Mouse (Mus musculus) c-Kit-positive CD71-negative TER-119-negative erythroid progenitor cells, embryonic 14.5 days (primary cell): ENCODE data around the gene Tmppe.

Experiments used
- DNase-seq: peaks from one replicate; pipeline ENCODE4 v3.0.0-alpha.2; 2013; ENCODE audit warnings: low read depth

The Tmppe gene

DNA sequence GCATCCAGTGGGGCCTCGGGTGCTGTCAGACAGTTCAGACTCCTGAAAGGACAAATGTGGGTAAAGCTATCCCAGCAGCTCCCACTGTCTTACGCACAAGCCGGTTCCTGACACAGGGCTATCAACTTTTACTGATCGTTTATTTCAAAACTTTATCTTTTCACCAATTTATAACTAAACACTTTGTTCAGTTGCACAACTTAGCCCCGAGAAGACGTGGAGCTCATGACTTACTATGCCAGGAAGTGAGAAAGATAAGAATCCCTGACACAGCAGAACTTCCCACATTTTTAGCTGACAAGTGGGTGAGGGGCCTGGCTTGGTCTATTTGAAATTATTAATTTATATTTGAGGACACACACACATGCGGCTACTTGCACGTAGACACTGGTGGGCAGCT, 6.2 kb upstream of the Tmppe start:
- DNase-seq: no peak

DNA sequence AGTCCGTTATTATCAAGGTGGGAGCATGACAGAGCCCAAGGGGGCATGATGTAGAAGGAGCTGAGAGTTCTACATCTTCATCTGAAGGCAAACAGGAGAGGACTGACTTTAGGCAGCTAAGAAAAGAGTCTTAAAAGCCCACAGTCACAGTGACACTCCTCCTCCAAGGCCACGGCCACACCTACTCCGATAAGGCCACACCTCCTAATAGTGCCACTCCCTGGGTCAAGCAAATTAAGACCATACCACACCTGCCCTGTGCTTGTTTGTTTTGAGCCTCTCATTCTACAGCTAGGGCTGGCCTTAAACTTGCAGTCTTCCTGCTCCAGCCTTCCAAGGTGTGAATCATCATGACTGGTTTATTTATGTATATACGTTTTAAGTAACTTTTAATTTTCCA, 5.6 kb upstream of the Tmppe start:
- no peak for DNase-seq

DNA sequence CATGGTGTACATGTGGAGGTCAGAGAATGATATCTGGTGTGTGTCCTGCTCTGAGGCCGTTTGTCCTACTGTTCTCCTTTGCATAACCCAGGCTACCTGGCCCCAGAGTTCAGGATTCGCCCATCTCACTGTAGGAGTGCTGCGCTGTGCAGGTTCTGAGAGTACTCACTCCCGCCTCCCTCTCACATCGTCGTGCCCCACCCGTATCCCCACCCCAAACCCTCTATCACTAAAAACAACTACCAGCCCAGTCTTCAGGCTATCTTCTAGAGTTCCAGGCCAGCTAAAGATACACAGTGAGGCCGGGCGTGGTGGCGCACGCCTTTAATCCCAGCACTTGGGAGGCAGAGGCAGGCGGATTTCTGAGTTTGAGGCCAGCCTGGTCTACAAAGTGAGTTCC, 1.2 kb upstream of the Tmppe start:
- DNase-seq: no peak

DNA sequence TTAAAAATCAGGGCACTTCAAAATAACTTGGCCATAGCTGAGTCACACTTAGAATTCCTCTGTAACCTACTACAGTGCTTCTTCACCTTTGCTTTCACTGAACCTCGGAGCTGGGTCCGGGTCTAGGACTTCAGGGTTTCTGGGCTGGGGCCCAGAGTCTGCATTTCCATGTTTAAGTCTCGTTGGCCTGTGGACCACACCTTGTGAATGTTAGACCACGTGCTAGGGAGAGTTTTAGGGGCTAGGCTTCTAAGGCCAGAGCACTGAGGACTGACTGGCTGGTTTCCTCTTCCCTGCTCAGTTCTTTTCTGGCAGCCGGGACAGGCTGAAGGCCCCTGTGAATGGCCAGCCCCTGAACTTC, 337 bp upstream of the Tmppe start:
- no peak for DNase-seq

DNA sequence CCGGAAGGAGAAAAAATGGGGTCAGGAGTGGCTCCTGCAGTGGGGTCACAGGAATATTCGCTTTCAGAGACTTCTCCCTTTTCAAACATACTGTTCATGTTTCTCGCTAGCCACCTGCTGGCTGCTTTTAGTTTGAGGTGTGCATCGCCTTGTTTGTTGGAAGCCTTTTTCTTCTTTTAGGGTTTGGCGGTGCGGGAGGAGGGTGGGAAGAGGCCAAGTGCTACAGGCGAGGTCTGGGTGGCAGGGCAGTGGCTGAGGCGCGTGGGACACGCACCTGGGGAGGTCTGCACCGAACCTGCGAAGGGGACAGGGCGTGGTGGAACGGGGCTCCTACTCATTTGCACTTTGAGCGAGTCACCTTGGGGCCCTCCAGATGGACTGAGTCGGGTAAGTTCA, 778 bp downstream of the Tmppe start:
- DNase-seq: peak; percentile 63

DNA sequence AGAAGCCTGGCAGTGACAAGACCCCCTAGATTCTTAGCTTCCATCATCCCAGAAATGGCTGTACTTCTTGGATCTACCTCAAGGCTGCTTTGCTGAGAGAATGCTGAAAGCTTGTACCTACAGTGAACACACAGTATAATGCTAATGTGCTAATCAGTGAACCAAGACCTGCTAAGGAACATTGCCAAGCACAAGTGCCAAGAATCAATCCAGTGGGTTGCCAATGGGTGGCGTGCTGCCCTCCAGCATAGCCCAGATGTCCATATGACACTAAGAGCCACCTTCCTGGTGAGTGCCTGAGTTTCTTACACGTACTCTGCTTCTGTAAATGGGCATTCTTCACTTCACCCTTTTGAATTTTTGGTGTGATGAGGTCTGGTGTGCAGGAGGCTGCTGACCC, 6.8 kb downstream of the Tmppe start:
- no peak for DNase-seq

DNA sequence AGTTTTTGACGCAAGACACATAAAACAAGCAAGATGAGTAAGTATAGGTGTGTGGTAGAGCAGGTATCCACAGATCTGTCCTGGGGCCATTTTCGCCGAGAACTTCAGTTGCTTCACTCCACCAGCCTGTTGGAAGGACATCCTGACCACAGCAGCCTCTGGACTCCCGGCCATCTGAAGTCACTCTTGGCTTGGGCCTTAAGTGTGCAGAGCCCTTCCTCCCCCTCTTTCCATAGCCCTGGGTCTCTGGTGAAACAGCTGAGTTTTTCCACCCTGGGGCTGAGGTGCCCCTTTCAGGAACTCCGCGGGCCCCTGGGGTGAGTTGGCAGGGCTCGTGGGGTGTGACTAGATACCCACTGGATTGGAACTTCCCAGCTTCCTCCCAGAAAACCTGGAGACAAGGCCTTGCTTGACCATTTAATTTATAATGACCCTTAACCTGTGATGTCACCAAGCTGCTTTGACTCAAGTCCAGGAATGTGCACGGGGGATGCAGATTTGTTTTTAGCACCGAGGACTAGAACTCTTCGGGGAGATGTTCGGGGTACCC, 9.5 kb downstream of the Tmppe start:
- DNase-seq: no peak

DNA sequence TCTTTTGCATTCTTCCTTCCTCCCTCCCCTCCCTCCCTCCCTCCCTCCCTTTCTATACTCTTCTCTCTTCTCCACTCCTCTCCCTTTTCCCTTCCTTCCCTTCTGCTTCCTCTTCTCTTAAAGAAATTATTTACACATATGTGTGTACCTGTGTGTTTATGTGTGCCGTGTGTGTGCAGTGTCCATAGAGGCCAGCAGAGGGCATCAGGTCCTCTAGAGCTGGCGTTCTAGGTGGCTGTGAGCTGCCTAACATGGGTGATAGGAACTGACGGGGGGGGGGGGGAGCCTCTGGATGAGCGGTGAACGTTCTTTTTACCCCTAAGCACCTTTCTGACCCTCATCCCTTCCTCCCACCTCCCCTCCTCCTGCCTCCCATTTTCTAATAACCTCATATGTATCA, 10.4 kb downstream of the Tmppe start:
- no peak for DNase-seq

DNA sequence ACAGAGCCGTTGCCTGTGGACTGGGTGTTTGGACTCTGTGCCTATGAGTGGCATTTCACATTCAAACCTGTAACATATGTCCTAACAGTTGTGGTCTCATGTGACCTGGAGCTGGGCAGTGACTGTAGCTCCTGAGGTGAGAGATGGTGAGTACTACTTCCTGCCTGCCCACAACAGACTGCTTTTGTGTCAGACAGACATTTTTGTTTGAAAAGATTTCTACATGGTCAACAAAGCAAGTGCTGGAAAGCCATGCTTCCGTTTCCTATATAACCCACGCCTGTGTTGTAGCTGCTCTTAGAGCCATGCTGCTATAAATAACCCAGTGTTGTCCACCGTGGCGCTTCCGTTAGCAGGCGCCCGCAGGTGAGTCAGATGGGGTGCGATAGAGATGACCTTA, 11.5 kb downstream of the Tmppe start:
- no peak for DNase-seq

DNA sequence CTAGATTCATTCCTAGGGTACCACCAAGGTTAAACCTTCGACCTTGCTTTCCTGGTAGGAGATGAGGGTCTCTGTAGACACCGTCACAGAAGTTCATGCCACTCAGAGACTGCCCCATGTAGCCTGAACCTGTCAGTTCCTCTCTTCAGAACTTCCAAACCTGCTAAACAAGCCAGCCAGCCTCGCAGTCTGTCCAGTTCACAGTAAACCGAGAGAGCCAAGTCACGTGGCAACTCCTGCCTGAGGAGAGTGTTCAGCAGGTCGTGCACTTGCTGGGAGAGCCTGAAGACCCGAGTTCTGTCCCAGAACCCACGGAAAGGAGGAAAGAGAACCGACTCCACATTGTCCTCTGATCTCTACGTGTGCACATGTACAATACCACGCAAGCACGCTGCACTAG, 13.0 kb downstream of the Tmppe start:
- DNase-seq: no peak

DNA sequence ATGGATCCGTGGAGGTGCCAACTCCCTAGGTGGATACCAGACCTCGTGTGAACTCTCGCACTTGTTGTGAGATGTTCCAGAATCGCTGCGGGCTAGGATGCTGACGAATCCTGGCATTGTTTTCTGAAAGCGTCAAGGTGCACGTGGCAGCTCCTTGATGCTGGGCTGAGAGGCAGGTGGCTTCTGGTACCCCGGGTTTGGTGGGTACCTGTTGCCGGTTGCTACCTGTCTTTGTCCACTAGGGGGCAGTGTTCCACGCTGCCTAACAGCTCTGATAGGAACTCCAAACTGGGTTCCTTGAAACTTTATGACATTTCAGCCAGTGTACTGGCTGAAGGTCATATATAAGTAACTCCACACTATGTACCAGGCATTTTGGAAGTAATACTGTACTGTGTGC, 14.8 kb downstream of the Tmppe start:
- peak; percentile 44 for DNase-seq

DNA sequence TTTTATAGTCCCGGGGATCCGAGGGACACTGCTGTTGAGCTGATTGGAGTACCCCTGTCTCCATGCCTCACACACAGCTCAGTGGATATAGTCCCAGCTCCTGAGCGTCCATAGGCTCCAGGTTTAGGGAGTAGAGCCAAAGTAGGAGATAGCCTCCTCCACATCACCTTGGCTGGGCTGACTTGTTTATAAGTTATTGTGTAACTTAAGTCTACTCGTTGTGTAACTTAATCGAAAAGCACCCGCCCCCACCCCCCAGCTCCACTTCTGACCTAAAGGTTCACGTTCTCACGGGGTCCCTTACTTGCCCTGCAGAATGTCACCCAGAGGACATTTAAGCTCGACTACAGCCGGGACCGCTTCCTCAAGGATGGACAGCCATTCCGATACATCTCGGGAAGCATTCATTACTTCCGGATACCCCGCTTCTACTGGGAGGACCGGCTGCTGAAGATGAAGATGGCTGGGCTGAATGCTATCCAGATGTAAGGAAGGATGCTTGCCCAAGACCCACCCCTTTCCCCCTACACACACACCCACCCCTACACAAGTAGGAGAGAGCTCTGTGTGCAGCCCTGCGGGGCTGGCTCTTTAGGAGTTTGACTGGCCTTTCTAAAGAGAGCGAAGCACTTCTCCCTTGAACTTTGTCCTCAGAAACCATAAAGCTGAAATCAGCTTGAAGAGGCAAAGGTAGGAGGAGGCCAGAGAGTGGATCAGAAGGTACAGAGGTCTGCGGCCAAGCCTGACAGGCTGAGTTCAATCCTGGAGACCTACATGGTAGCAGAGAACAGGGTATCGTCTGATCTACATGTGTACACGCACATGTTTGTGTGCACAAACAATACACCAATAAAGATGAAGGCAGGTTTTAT, 16.0 kb downstream of the Tmppe start:
- DNase-seq: no peak

DNA sequence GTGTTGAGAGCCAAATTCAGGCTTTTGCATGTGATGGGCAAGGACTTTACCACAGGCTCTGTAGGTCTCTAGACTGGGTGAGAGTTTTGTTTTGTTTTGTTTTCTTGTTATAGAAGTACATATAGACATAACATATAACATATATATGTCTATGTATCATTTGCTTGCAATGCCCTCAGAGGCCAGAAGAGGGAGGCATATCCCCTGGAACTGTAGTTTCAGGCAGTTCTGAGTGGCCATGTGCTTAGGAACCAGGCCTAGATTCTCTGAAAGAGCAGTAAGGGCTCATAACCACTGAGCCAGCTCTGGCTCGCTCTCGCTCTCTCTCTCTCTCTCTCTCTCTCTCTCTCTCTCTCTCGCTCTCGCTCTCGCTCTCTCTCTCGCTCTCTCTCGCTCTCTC, 17.3 kb downstream of the Tmppe start:
- peak; percentile 47 for DNase-seq

DNA sequence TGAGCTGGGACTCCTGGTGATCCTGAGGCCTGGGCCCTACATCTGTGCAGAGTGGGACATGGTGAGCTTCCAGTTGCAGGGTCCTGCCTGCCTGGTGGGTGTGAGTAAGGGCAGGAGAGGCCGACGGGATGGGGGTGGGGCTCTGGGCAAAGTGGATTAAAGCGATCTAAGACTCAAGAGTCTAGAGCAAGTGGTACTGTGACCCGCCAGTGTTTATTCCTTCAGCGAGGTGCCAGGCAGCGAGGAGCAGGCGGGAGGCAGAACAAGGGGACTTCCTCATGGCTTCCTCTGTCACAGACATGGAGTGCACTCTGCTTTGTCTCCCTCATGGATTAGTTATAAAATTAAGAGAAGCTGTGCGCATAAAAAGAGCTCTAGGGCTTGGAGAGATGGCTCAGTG, 19.5 kb downstream of the Tmppe start:
- DNase-seq: no peak

DNA sequence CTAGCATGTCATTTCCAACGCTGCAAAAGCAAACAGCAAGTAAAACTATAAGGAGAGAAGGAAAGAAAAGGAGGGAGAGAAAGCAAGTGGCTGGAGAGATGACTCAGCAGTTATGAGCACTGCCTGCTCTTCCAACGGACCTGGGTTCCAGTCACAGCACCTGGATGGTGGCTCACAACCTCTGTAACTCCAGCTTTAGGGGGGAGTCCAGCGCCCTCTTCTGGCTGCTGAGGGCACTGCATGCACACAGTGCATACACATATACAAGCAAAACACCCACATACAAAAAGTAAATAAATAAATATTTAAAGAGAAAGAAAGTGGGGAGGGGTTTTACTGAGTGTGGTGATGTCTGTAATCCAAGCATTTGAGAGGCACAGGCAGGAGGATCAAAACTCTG, 20.1 kb downstream of the Tmppe start:
- DNase-seq: no peak

DNA sequence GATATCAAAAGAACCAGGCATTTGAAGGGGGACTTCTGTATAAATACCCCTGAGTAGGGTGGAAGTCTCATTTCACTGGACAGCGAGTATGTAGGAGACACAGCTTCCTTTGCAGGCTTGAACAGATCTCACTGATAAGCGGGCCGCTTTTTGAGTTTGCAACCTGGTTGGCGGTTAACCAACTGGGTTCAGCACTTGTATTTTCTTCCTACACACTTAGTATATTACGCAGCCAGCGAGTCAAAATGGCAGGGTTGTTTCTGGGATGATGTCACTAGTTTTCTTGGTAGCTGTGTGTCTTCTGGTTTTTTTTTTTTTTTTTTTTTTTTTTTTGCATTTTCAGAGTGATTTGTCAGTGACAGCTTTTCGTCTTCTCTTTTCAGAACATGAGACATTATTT, 20.9 kb downstream of the Tmppe start:
- DNase-seq: no peak

DNA sequence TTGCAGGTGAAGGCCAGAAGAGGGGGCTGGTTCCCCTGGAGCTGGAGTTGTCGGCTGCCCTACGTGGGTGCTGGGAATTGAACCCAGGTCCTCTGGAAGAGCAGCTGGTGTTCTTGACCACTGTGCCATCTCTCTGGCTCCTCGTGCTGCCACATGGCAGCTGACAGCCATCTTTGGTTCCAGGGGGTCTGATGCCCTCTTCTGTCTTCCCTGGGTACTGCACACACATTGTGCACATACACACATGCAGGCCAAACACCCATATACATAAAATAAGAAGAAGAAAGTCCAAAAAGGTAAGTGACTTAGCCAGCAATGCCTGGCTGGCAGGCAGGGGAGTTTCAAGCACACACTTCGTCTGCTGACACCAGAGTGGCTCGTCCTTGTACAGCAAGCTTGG, 24.7 kb downstream of the Tmppe start:
- no peak for DNase-seq

DNA sequence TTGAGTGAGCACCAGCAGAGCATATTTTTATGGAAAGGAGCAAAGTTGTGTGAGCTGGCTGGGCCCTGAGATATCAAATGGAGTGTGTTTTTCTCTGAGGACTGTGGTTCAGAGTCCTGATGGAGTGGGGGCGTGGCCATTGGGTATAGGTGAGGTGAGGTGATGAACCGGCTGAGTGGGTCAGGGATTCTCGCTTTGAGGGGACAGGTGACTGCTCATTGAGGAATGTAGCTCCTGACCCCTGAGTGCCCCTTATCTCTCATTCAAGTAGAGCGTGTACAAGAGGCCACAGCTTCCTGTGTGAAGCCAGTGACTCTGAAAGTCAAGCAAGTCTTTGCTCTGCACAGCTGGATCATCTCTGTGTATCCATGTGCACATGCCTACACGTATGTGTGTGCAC, 25.3 kb downstream of the Tmppe start:
- DNase-seq: no peak

DNA sequence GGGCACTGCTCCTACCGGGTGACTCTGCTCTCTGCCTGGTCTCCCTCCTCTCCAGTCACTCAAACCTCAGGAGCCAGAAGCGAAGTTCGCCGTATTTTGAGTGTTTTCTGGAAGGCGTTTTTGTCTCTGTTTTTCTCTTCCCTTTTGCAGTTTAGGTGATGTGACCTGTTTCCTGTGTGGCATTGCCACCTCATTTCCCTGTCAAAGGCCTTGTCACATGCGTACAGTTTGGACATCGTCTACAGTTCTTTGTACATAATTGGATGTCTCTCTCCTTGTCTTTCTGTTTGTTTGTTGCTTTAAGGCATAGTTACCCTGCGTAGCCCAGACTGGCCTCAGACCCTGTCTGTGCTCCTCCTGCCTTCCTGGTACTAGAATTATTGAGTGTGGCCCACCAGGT, 26.5 kb downstream of the Tmppe start:
- DNase-seq: no peak

DNA sequence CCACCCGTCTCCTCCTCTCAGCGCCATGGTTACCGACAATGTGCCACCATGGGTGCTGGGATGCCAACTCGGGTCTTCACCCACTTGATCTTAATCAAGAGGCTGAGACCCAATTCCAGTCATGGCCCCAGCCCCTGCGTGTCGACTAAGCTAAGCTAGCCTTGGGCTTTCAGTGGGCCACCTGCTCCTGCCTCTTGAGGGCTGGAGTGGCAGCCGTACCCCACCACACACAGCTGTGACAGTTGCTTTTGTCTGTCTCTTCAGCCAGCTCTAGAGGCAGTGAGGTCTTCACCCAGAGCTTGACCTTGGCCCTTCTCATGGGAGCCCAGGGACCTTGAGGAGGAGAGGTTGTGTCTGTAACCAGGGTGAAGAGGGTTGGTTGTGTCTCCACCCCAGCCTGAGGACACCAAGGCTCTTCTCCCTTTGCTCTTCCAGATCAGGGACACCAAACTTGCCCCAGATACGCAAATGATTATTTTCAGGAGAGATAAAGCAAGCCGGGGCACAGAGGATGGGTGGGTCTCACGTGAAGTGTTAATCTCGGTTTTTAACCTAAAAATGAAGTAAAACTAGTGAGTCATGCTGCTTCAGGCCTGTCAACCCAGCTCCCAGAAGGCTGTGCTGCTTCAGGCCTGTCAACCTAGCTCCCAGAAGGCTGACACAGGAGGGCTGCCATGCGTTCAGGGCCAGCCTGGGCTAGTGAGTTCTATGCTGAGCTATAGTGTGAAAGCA, 27.4 kb downstream of the Tmppe start:
- DNase-seq: no peak

DNA sequence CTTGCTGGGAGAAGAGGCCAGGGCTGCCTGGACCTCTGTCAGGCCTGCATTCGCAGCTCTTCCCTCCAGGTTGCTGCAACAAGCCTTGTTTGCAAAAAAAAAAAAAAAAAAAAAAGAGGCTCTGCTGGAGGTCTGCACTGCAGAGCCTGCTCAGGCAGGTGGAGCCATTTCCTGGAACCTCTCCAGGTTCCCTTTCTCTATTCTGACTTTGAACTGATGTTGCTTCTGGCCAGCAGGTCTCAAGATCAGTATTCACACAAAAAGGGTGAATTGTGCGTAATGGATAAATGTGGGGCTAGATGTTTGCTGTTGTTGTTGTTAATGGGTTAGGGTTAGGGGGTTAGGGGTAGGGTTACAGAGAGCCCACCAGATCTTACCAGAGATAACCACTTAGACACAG, 34.8 kb downstream of the Tmppe start:
- DNase-seq: no peak

DNA sequence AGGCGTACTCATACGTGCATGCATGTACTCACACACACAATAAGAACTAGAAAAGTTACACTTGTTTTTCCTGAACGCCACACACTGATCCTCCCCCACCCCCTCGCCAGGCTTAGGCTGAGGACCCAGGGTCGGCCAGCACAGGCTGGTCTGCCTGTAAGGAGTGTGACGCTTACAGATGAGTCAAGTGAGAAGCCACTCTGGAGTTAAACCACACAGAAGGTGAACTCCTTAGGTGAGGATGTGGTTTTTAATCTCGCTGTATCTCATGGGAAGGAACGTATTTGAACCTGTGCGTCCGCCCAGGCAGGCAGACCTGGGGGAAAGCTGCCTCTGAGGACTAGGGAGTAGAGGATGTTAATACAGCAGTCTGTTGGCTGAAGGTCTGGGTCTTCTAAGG, 39.6 kb downstream of the Tmppe start:
- no peak for DNase-seq

DNA sequence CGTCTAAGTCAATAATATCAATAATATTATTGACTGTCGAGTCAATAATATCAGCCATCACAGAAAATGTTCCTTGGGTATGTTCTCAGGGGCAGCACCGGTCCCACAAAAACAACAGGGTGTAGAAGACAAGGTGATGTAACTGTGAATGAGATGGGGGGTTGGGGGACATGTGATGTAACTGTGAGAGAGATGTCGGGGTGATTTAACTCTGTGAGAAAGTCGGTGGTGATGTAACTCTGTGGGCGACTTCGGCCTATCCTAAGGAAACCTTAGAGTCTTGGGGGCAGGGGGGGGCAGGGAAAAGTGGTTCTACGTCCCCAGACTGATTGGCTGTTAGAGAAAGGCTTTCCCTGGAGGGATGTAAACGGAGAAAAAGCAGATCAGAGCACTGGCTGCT, 41.3 kb downstream of the Tmppe start:
- no peak for DNase-seq

DNA sequence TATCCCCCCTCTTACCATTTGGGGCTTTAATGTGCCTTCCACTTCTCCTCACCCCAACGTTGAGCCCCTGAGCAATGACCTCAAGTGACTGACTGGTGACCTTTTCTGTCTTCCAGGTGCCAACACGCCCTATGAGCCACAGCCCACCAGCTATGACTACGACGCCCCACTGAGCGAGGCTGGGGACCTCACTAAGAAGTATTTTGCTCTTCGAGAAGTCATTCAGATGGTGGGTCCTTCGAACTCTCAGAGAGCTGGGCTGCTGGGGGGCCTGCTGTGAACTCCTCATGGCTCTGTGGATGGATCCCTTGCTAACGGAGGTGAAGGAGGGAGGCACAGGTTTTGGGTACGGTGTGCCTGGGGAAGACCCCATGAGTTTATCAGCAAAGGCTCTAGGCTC, 42.0 kb downstream of the Tmppe start:
- DNase-seq: no peak
